In genomic region chr2:150923505-150923904, GRCm38 (mm10) we compare ENCODE assay signal across 12 mouse cellular contexts.
"Had no signal": no experiment of that assay in that cellular context is flagged by ENCODE, and none has a peak within 500 bp of the region (broad histone marks: within the 10 kb centered on the region; RNA-seq: fewer than 3 reads in every experiment).

No protein-coding gene starts in this region.

- H3K27ac ChIP-seq: kidney, embryonic 15.5 days; limb, embryonic 10.5 days; liver, embryonic 12.5 days; lung, embryonic 15.5 days; midbrain, embryonic 13.5 days; neural tube, embryonic 15.5 days; stomach, postnatal 0 days had no signal

- H3K4me1 ChIP-seq: kidney, embryonic 15.5 days; limb, embryonic 10.5 days; lung, embryonic 15.5 days; midbrain, embryonic 13.5 days; neural tube, embryonic 15.5 days had no signal

- H3K9ac ChIP-seq: kidney, embryonic 15.5 days; liver, embryonic 12.5 days; liver, postnatal 0 days; lung, embryonic 15.5 days; midbrain, embryonic 13.5 days; neural tube, embryonic 15.5 days had no signal

- H3K4me2 ChIP-seq: kidney, embryonic 15.5 days; liver, embryonic 12.5 days; lung, embryonic 15.5 days; midbrain, embryonic 13.5 days; neural tube, embryonic 15.5 days had no signal

- DNase-seq: kidney, postnatal 14 days; liver, postnatal 0 days; lung, postnatal 14 days; thymus, postnatal 4 days had no signal

- H3K4me3 ChIP-seq: kidney, embryonic 15.5 days; limb, embryonic 10.5 days; liver, embryonic 12.5 days; lung, embryonic 15.5 days; midbrain, embryonic 13.5 days; myocyte; neural tube, embryonic 15.5 days had no signal

- ATAC-seq: liver, embryonic 12.5 days; liver, postnatal 0 days; midbrain, embryonic 13.5 days had no signal

- H3K9me3 ChIP-seq: kidney, embryonic 15.5 days; limb, embryonic 10.5 days; liver, embryonic 12.5 days; lung, embryonic 15.5 days; midbrain, embryonic 13.5 days; neural tube, embryonic 15.5 days had no signal

- H3K27me3 ChIP-seq: kidney, embryonic 15.5 days; liver, embryonic 12.5 days; lung, embryonic 15.5 days; midbrain, embryonic 13.5 days; neural tube, embryonic 15.5 days had no signal
